Mouse (Mus musculus): ENCODE results near the gene Exosc5.

Gene Exosc5

GRCm38 (mm10) chr7:25636373-25636772, 22.6 kb upstream of the Exosc5 start:
- no peak for DNase-seq (ENCODE audit: low spot score in 2 of 2)

- no peak for DNase-seq (ENCODE audit: low spot score in 2 of 2)
These were observed 21.9 kb upstream of the Exosc5 start for GRCm38 (mm10) chr7:25637099-25637498.

GRCm38 (mm10) chr7:25639754-25640153, 19.2 kb upstream of the Exosc5 start:
- DNase-seq (ENCODE audit: low spot score in 2 of 2) = no peak

GRCm38 (mm10) chr7:25644136-25644535, 14.8 kb upstream of the Exosc5 start:
- no peak for DNase-seq (ENCODE audit: low spot score in 2 of 2)

- DNase-seq (ENCODE audit: low spot score in 2 of 2) = no peak
These were observed 14.3 kb upstream of the Exosc5 start for GRCm38 (mm10) chr7:25644631-25645030.

- no peak for DNase-seq (ENCODE audit: low spot score in 2 of 2)
These were observed 13.9 kb upstream of the Exosc5 start for GRCm38 (mm10) chr7:25645074-25645473.

GRCm38 (mm10) chr7:25647574-25648123, 11.3 kb upstream of the Exosc5 start:
- DNase-seq (ENCODE audit: low spot score in 2 of 2) = no peak

- no peak for DNase-seq (ENCODE audit: low spot score in 2 of 2)
These were observed 9.1 kb upstream of the Exosc5 start for GRCm38 (mm10) chr7:25649839-25650238.

- DNase-seq (ENCODE audit: low spot score in 2 of 2) = no peak
These were observed 7.7 kb upstream of the Exosc5 start for GRCm38 (mm10) chr7:25651281-25651680.

GRCm38 (mm10) chr7:25652244-25652759, 6.7 kb upstream of the Exosc5 start:
- DNase-seq (ENCODE audit: low spot score in 2 of 2) = no peak

- DNase-seq (ENCODE audit: low spot score in 2 of 2) = no peak
These were observed 3.1 kb upstream of the Exosc5 start for GRCm38 (mm10) chr7:25655601-25656428.

- DNase-seq (ENCODE audit: low spot score in 2 of 2) = no peak
These were observed 1.2 kb upstream of the Exosc5 start for GRCm38 (mm10) chr7:25657785-25658184.

GRCm38 (mm10) chr7:25666381-25666780, 7.4 kb downstream of the Exosc5 start:
- DNase-seq (ENCODE audit: low spot score in 2 of 2) = no peak

GRCm38 (mm10) chr7:25669158-25669557, 10.2 kb downstream of the Exosc5 start:
- DNase-seq (ENCODE audit: low spot score in 2 of 2) = no peak

GRCm38 (mm10) chr7:25669631-25670030, 10.7 kb downstream of the Exosc5 start:
- no peak for DNase-seq (ENCODE audit: low spot score in 2 of 2)

GRCm38 (mm10) chr7:25670096-25670495, 11.1 kb downstream of the Exosc5 start:
- no peak for DNase-seq (ENCODE audit: low spot score in 2 of 2)

GRCm38 (mm10) chr7:25671686-25672085, 12.7 kb downstream of the Exosc5 start:
- DNase-seq (ENCODE audit: low spot score in 2 of 2) = no peak

- no peak for DNase-seq (ENCODE audit: low spot score in 2 of 2)
These were observed 13.5 kb downstream of the Exosc5 start for GRCm38 (mm10) chr7:25672442-25672841.

GRCm38 (mm10) chr7:25674297-25674696, 15.3 kb downstream of the Exosc5 start:
- no peak for DNase-seq (ENCODE audit: low spot score in 2 of 2)

GRCm38 (mm10) chr7:25674719-25675300, 15.8 kb downstream of the Exosc5 start, which contains the start of gene Tmem91:
Gene Tmem91, minus strand, starts transcription at chr7:25675166.
- DNase-seq (ENCODE audit: low spot score in 2 of 2) = no peak

GRCm38 (mm10) chr7:25675405-25675804, 16.4 kb downstream of the Exosc5 start:
- no peak for DNase-seq (ENCODE audit: low spot score in 2 of 2)

- DNase-seq (ENCODE audit: low spot score in 2 of 2) = peak; percentile 73 to 77
These were observed 17.3 kb downstream of the Exosc5 start for GRCm38 (mm10) chr7:25676085-25676781.

Measured in urinary bladder, postnatal 4 days (tissue).